Mouse (Mus musculus): Measurements from ENCODE around the gene Alpi.

Gene Alpi

GRCm38 (mm10) chr1:87101411-87101810 is at the start of gene Alpi:
Alpi (minus strand) TSS chr1:87101606.
- in situ Hi-C loops (cut with MboI, MseI): loop anchor here (5.0 kb wide), 1 partner anchor 86 kb away; no protein-coding TSS in a partner anchor

GRCm38 (mm10) chr1:87149422-87149821 is 48.0 kb upstream of the Alpi start:
- in situ Hi-C loops (cut with MboI, MseI): no loop called here

- in situ Hi-C loops (cut with MboI, MseI): no loop called here
Measured at GRCm38 (mm10) chr1:87143141-87143540, 41.7 kb upstream of the Alpi start.

- in situ Hi-C loops (cut with MboI, MseI): no loop called here
Measured at GRCm38 (mm10) chr1:87142456-87142855, 41.0 kb upstream of the Alpi start.

GRCm38 (mm10) chr1:87141550-87141949 is 40.1 kb upstream of the Alpi start:
- in situ Hi-C loops (cut with MboI, MseI): no loop called here

GRCm38 (mm10) chr1:87131803-87132202 is 30.4 kb upstream of the Alpi start:
- in situ Hi-C loops (cut with MboI, MseI): no loop called here

- in situ Hi-C loops (cut with MboI, MseI): no loop called here
Measured at GRCm38 (mm10) chr1:87127206-87128030, 26.0 kb upstream of the Alpi start.

- in situ Hi-C loops (cut with MboI, MseI): no loop called here
Measured at GRCm38 (mm10) chr1:87124673-87125072, 23.3 kb upstream of the Alpi start, which contains the start of gene Akp3. Akp3 (plus strand) TSS chr1:87124973.

GRCm38 (mm10) chr1:87114784-87115183 is 13.4 kb upstream of the Alpi start:
- in situ Hi-C loops (cut with MboI, MseI): no loop called here

- in situ Hi-C loops (cut with MboI, MseI): no loop called here
Measured at GRCm38 (mm10) chr1:87111719-87112354, 10.4 kb upstream of the Alpi start.

GRCm38 (mm10) chr1:87108564-87108963 is 7.2 kb upstream of the Alpi start:
- in situ Hi-C loops (cut with MboI, MseI): no loop called here

- in situ Hi-C loops (cut with MboI, MseI): no loop called here
Measured at GRCm38 (mm10) chr1:87106536-87106935, 5.1 kb upstream of the Alpi start.

GRCm38 (mm10) chr1:87103936-87104335 is 2.5 kb upstream of the Alpi start:
- in situ Hi-C loops (cut with MboI, MseI): loop anchor here (5.0 kb wide), 1 partner anchor 83 kb away; no protein-coding TSS in a partner anchor

- in situ Hi-C loops (cut with MboI, MseI): loop anchor here (5.0 kb wide), 1 partner anchor 85 kb away; no protein-coding TSS in a partner anchor
Measured at GRCm38 (mm10) chr1:87102114-87102513, 708 bp upstream of the Alpi start.

GRCm38 (mm10) chr1:87098358-87098975 is 2.9 kb downstream of the Alpi start:
- in situ Hi-C loops (cut with MboI, MseI): no loop called here

GRCm38 (mm10) chr1:87095642-87096041 is 5.8 kb downstream of the Alpi start:
- in situ Hi-C loops (cut with MboI, MseI): no loop called here

GRCm38 (mm10) chr1:87089828-87090227 is 11.6 kb downstream of the Alpi start, which contains the start of gene Alppl2:
Alppl2 (minus strand) TSS chr1:87089928.
- in situ Hi-C loops (cut with MboI, MseI): no loop called here

GRCm38 (mm10) chr1:87089251-87089650 is 12.2 kb downstream of the Alpi start:
- in situ Hi-C loops (cut with MboI, MseI): no loop called here

GRCm38 (mm10) chr1:87086964-87087363 is 14.4 kb downstream of the Alpi start:
- in situ Hi-C loops (cut with MboI, MseI): no loop called here

GRCm38 (mm10) chr1:87086196-87086595 is 15.2 kb downstream of the Alpi start:
- in situ Hi-C loops (cut with MboI, MseI): no loop called here

- in situ Hi-C loops (cut with MboI, MseI): no loop called here
Measured at GRCm38 (mm10) chr1:87073776-87074175, 27.6 kb downstream of the Alpi start.

- in situ Hi-C loops (cut with MboI, MseI): no loop called here
Measured at GRCm38 (mm10) chr1:87070720-87071119, 30.7 kb downstream of the Alpi start.

Data from T-helper 17 cell (primary cell).